Mouse (Mus musculus): ENCODE measurements around the gene Nxn. TPM values are rescaled to one million over a fixed set of nuclear protein-coding genes. Genes with fewer than 3 reads are reported as not detected.

The Nxn gene
- polyA plus RNA-seq, 1 experiment from 2014 or later: 77.6 TPM

GRCm38 (mm10) chr11:76399587-76400330 lies 819 bp upstream of the Nxn start:
- H3K36me3 ChIP-seq: no peaks in the 10 kb centered on the region
- peak overlapping the region; percentile 94 for H3K4me3 ChIP-seq
- no peaks in the 10 kb centered on the region for H3K27me3 ChIP-seq
- H3K9me3 ChIP-seq: no peaks in the 10 kb centered on the region
- peak overlapping the region; percentile 73 for H3K4me2 ChIP-seq
- ATAC-seq (ENCODE audit: insufficient number of reproducible peaks, insufficient read depth, low FRiP score, low TSS enrichment, low read depth): no peak
- WGBS: 6% methylated on average over 11 of the region's 11 CpGs
- H3K9ac ChIP-seq: peak overlapping the region; percentile 94
- H3K27ac ChIP-seq: peak overlapping the region; percentile 91
- H3K4me1 ChIP-seq: peaks cover 39% of the 10 kb centered on the region

GRCm38 (mm10) chr11:76398312-76398797 lies 585 bp downstream of the Nxn start:
- H3K4me3 ChIP-seq: peak overlapping the region; percentile 94
- H3K9me3 ChIP-seq: no peaks in the 10 kb centered on the region
- peaks cover 50% of the 10 kb centered on the region for H3K4me1 ChIP-seq
- no peaks in the 10 kb centered on the region for H3K36me3 ChIP-seq
- no peaks in the 10 kb centered on the region for H3K27me3 ChIP-seq
- WGBS: under 1% methylated on average over 33 of the region's 33 CpGs
- H3K9ac ChIP-seq: peak overlapping the region; percentile 94
- peak overlapping the region; percentile 91 for H3K27ac ChIP-seq
- peak overlapping the region; percentile 73 for H3K4me2 ChIP-seq
- ATAC-seq (ENCODE audit: insufficient number of reproducible peaks, insufficient read depth, low FRiP score, low TSS enrichment, low read depth): peak; percentile 29; the same call in 1 of the 2 replicates

GRCm38 (mm10) chr11:76397650-76398311 lies 1.2 kb downstream of the Nxn start:
- no peaks in the 10 kb centered on the region for H3K36me3 ChIP-seq
- under 1% methylated on average over 26 of the region's 26 CpGs for WGBS
- H3K27ac ChIP-seq: peak overlapping the region; percentile 91
- peak overlapping the region; percentile 94 for H3K9ac ChIP-seq
- no peaks in the 10 kb centered on the region for H3K27me3 ChIP-seq
- 0 out of 2 replicates have a peak, but pooled peaks have one; percentile 4 for ATAC-seq (ENCODE audit: insufficient number of reproducible peaks, insufficient read depth, low FRiP score, low TSS enrichment, low read depth)
- peak overlapping the region; percentile 94 for H3K4me3 ChIP-seq
- peaks cover 55% of the 10 kb centered on the region for H3K4me1 ChIP-seq
- peak overlapping the region; percentile 73 for H3K4me2 ChIP-seq
- no peaks in the 10 kb centered on the region for H3K9me3 ChIP-seq

- ATAC-seq (ENCODE audit: insufficient number of reproducible peaks, insufficient read depth, low FRiP score, low TSS enrichment, low read depth): no peak
- H3K4me1 ChIP-seq: peaks cover 59% of the 10 kb centered on the region
- H3K4me2 ChIP-seq: no peak overlapping the region
- 88% methylated on average over 11 of the region's 11 CpGs for WGBS
- no peak overlapping the region for H3K27ac ChIP-seq
- H3K27me3 ChIP-seq: no peaks in the 10 kb centered on the region
- H3K4me3 ChIP-seq: no peak overlapping the region
- peaks cover 3% of the 10 kb centered on the region; the same call in 1 of the 2 replicates for H3K9me3 ChIP-seq
- peaks cover 16% of the 10 kb centered on the region for H3K36me3 ChIP-seq
- H3K9ac ChIP-seq: no peak overlapping the region
These were observed 5.9 kb downstream of the Nxn start for GRCm38 (mm10) chr11:76392996-76393395.

- ATAC-seq (ENCODE audit: insufficient number of reproducible peaks, insufficient read depth, low FRiP score, low TSS enrichment, low read depth): no peak
- peaks cover 61% of the 10 kb centered on the region for H3K4me1 ChIP-seq
- no peak overlapping the region for H3K4me2 ChIP-seq
- H3K9me3 ChIP-seq: peaks cover 3% of the 10 kb centered on the region; the same call in 1 of the 2 replicates
- peaks cover 16% of the 10 kb centered on the region for H3K36me3 ChIP-seq
- H3K27me3 ChIP-seq: no peaks in the 10 kb centered on the region
- no peak overlapping the region for H3K4me3 ChIP-seq
- no peak overlapping the region for H3K9ac ChIP-seq
- 78% methylated on average over 7 of the region's 7 CpGs for WGBS
- H3K27ac ChIP-seq: no peak overlapping the region
These were observed 6.4 kb downstream of the Nxn start for GRCm38 (mm10) chr11:76392532-76392931.

DNA sequence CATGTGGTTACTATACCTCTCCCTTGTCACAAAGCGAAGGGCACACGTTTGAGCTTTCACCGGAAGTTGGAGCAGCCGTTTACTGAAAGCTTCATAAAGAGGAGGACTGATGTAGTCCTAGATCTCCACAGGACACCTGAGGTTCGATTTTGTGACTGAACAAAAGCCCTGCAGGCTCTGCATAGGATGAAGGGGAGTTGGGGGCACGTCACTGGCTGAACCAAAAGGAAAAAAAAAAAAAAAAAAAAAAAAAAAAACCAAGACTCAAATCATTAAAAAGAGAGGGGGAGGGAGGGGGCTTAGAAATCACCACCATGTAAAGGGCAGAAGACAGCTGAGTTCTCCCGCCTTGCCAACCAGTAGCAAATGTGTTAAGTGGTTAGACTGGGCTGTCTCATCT lies 10.2 kb downstream of the Nxn start:
- Histone ChIP-seq H3K27ac (no peak overlapping the region), H3K9ac (no peak overlapping the region), H3K27me3 (no peaks in the 10 kb centered on the region), H3K9me3 (peaks cover 3% of the 10 kb centered on the region; the same call in 1 of the 2 replicates), H3K4me1 (peaks cover 54% of the 10 kb centered on the region), H3K36me3 (peaks cover 16% of the 10 kb centered on the region), H3K4me2 (no peak overlapping the region), H3K4me3 (no peak overlapping the region)
- 24% methylated on average over 7 of the region's 7 CpGs for WGBS
- ATAC-seq (ENCODE audit: insufficient number of reproducible peaks, insufficient read depth, low FRiP score, low TSS enrichment, low read depth): no peak

- Histone ChIP-seq H3K4me1 (peaks cover 61% of the 10 kb centered on the region), H3K9ac (no peak overlapping the region), H3K36me3 (peaks cover 16% of the 10 kb centered on the region), H3K4me3 (no peak overlapping the region), H3K27me3 (no peaks in the 10 kb centered on the region), H3K4me2 (no peak overlapping the region), H3K27ac (no peak overlapping the region), H3K9me3 (peaks cover 3% of the 10 kb centered on the region; the same call in 1 of the 2 replicates)
- ATAC-seq (ENCODE audit: insufficient number of reproducible peaks, insufficient read depth, low FRiP score, low TSS enrichment, low read depth): no peak
- WGBS: 76% methylated on average over 1 of the region's 1 CpGs
These were observed 11.8 kb downstream of the Nxn start for GRCm38 (mm10) chr11:76387097-76387496.

DNA sequence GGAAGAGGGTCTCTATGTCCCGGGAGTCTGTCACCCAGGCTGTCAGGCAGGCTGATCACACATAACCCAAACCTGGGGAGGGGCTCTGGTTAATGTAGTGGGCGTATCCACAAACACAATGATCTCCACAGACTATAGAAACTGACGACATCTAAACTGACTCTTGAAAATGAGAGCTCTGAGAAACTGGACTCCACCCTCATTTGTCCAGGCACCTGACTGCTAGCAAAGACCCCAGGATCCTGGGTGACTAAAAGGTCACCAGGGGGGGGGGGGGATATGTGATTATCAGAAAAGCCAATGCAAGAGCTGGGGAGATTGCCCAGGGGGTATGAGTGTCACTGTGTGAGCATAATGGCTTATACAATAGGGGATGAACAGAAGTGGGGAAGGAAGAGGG lies 13.2 kb downstream of the Nxn start:
- no peaks in the 10 kb centered on the region for H3K9me3 ChIP-seq
- H3K4me1 ChIP-seq: peaks cover 74% of the 10 kb centered on the region
- no peak overlapping the region for H3K9ac ChIP-seq
- no peak overlapping the region for H3K4me2 ChIP-seq
- 48% methylated on average over 3 of the region's 3 CpGs for WGBS
- H3K27me3 ChIP-seq: no peaks in the 10 kb centered on the region
- peak overlapping the region; percentile 75; the same call in 1 of the 2 replicates for H3K27ac ChIP-seq
- H3K4me3 ChIP-seq: no peak overlapping the region
- peaks cover 3% of the 10 kb centered on the region for H3K36me3 ChIP-seq
- no peak for ATAC-seq (ENCODE audit: insufficient number of reproducible peaks, insufficient read depth, low FRiP score, low TSS enrichment, low read depth)

DNA sequence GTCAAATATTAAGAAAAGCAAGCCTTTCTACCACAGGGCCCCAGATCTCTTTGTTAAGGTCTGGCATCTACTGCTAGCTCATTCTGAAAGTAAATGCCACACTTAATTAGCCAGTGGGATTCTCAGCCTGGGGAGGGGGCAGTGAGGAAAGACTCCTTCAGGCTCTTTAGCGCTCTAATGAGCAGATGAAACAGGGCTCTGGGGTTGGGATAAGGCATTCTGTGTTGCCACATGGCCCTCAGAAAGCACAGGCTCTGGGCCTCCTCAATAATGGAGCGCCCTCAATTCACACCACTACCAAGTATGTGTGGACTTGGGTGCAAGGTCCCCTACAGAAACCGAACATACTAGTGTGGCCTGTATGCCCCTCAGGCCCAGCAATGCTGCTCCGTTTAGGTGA lies 13.9 kb downstream of the Nxn start:
- 50% methylated on average over 4 of the region's 4 CpGs for WGBS
- Histone ChIP-seq H3K27me3 (no peaks in the 10 kb centered on the region), H3K9ac (no peak overlapping the region), H3K4me3 (no peak overlapping the region), H3K4me1 (peaks cover 80% of the 10 kb centered on the region), H3K4me2 (no peak overlapping the region), H3K9me3 (no peaks in the 10 kb centered on the region), H3K27ac (peak overlapping the region; percentile 75), H3K36me3 (no peaks in the 10 kb centered on the region)
- no peak for ATAC-seq (ENCODE audit: insufficient number of reproducible peaks, insufficient read depth, low FRiP score, low TSS enrichment, low read depth)

DNA sequence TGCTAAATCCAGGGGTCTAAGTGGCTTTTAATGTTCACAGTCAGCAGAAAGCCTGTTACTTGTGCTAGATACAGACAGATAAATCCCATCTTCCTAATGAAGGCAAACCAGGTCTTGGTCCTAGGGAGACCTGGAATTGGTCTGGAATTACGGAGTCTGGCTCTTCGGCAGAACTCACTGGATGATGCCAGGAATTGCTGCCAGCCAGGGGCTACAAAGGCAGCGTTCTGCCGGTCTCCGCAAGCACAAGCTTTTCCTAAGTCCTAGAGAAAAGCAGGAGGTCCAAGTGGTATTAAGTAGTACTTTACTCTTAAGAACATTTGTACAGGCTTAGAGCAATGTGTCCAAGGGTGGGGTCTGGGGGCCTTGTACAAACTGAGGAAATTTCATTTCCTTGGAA lies 14.6 kb downstream of the Nxn start:
- Histone ChIP-seq H3K4me1 (peaks cover 77% of the 10 kb centered on the region), H3K9ac (no peak overlapping the region), H3K36me3 (no peaks in the 10 kb centered on the region), H3K27me3 (no peaks in the 10 kb centered on the region), H3K9me3 (no peaks in the 10 kb centered on the region), H3K4me3 (no peak overlapping the region), H3K4me2 (peak overlapping the region; percentile 9; the same call in 1 of the 2 replicates), H3K27ac (peak overlapping the region; percentile 75)
- WGBS: 65% methylated on average over 5 of the region's 5 CpGs
- ATAC-seq (ENCODE audit: insufficient number of reproducible peaks, insufficient read depth, low FRiP score, low TSS enrichment, low read depth): no peak

DNA sequence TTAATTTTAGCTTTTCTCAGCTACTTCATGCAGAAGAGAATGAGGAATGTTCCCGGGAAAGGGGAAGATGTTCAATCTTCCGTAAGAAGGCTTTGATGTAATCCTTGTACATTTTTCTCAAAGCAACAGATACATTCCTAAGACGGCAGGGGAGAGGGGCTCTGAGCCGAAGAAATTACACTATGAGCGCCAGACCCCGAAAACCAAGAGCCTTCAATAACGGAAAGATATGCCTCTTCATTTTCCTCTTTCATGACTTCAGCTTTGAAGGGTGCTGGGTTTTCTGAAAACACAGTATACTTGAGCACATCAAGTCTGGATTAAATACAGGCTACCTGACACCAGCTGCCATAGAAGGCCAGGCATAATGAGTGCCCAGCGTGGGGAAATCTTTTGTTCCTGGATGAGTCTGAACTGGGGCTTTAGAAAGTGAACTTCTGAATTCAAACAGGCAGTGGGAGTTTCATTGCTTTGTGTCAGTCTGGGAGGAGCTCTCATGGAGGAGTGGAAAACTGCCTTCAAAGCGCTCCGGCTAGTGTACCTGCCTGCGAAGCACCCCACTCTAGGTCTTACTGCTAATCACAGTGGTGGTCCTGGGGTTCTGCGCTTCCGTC lies 16.1 kb downstream of the Nxn start:
- Histone ChIP-seq H3K4me2 (peak overlapping the region; percentile 2; the same call in 1 of the 2 replicates), H3K27me3 (no peaks in the 10 kb centered on the region), H3K27ac (peak overlapping the region; percentile 77), H3K4me1 (peaks cover 73% of the 10 kb centered on the region), H3K4me3 (no peak overlapping the region), H3K9me3 (no peaks in the 10 kb centered on the region), H3K9ac (no peak overlapping the region), H3K36me3 (no peaks in the 10 kb centered on the region)
- whole genome bisulfite sequencing: 41% methylated on average over 13 of the region's 13 CpGs
- ATAC-seq (ENCODE audit: insufficient number of reproducible peaks, insufficient read depth, low FRiP score, low TSS enrichment, low read depth): no peak

All from embryonic facial prominence, embryonic 13.5 days (tissue).